Mouse (Mus musculus) intestine, embryonic 15.5 days (tissue): ENCODE measurements at regions not wholly inside any gene's neighbourhood (a gene's known extent, or its start where the extent isn't known, plus 50 kb on each side); places are given as distances from the start of the nearest gene placed in this dataset.

ENCODE experiments used
- ATAC-seq: fragments of 200-750 bp; cut with Nextera tagmentation; 2 replicates; pipeline ENCODE4 v1.8.0; 2017; ENCODE audit warnings: moderate TSS enrichment, moderate library complexity
- H3K27ac ChIP-seq: fragments of 300-500 bp; sonication (generic); 2 replicates; pipeline ENCODE4 v1.5.1; 2015; ENCODE audit warnings: mild to moderate bottlenecking, inconsistent platforms
- H3K27me3 ChIP-seq: fragments of 300-500 bp; sonication (generic); replicated peaks from 2 replicates; pipeline ENCODE4 v1.6.1; 2015; ENCODE audit warnings: inconsistent platforms
- H3K36me3 ChIP-seq: fragments of 300-500 bp; sonication (generic); 2 replicates; pipeline ENCODE4 v1.6.1; 2015; ENCODE audit warnings: inconsistent platforms
- H3K4me1 ChIP-seq: fragments of 300-500 bp; sonication (generic); replicated peaks from 2 replicates; pipeline ENCODE4 v1.6.1; 2015; ENCODE audit warnings: inconsistent platforms
- H3K4me2 ChIP-seq: fragments of 300-500 bp; sonication (generic); replicated peaks from 2 replicates; pipeline ENCODE4 v1.6.1; 2015; ENCODE audit warnings: mild to moderate bottlenecking, inconsistent platforms
- H3K4me3 ChIP-seq: fragments of 300-500 bp; sonication (generic); replicated peaks from 2 replicates; pipeline ENCODE4 v1.5.1; 2015; ENCODE audit warnings: inconsistent platforms
- H3K9ac ChIP-seq: fragments of 300-500 bp; sonication (generic); 2 replicates; pipeline ENCODE4 v1.6.1; 2015; ENCODE audit warnings: inconsistent platforms
- H3K9me3 ChIP-seq: fragments of 300-500 bp; sonication (generic); 2 replicates; pipeline ENCODE4 v1.6.1; 2016; ENCODE audit warnings: inconsistent platforms
- WGBS: fragments of 180-500 bp; shearing (Covaris S2); methylation state at CpG from one replicate; pipeline ENCODE4 v1.1.7; 2015; 5-methylcytosine and 5-hydroxymethylcytosine counted together

GRCm38 (mm10) chr15:63724543-63725186 is 120.3 kb downstream of the Gsdmc2 start:
- 92% methylated on average over 5 of the region's 5 CpGs for WGBS
- ATAC-seq: no peak
- Histone ChIP-seq H3K4me3 (no peak overlapping the region), H3K4me2 (no peak overlapping the region), H3K9ac (no peak overlapping the region), H3K36me3 (no peaks in the 10 kb centered on the region), H3K27ac (no peak overlapping the region), H3K4me1 (0 out of 2 replicates have a peak, but pooled peaks cover 3% of the 10 kb centered on the region), H3K9me3 (no peaks in the 10 kb centered on the region), H3K27me3 (no peaks in the 10 kb centered on the region)

- H3K4me3 ChIP-seq: no peak overlapping the region
- 0 out of 2 replicates have a peak, but pooled peaks cover 3% of the 10 kb centered on the region for H3K4me1 ChIP-seq
- no peaks in the 10 kb centered on the region for H3K27me3 ChIP-seq
- no peak overlapping the region for H3K4me2 ChIP-seq
- no peak overlapping the region for H3K9ac ChIP-seq
- no peaks in the 10 kb centered on the region for H3K36me3 ChIP-seq
- ATAC-seq: no peak
- no peak overlapping the region for H3K27ac ChIP-seq
- no peaks in the 10 kb centered on the region for H3K9me3 ChIP-seq
- WGBS: 67% methylated on average over 9 of the region's 9 CpGs
These were observed 122.0 kb downstream of the Gsdmc2 start for GRCm38 (mm10) chr15:63722991-63723390.

GRCm38 (mm10) chr15:63721669-63722357 is 123.2 kb downstream of the Gsdmc2 start:
- 74% methylated on average over 3 of the region's 3 CpGs for WGBS

GRCm38 (mm10) chr15:63717812-63718211 is 127.2 kb downstream of the Gsdmc2 start:
- Histone ChIP-seq H3K4me3 (no peak overlapping the region), H3K9me3 (no peaks in the 10 kb centered on the region), H3K4me1 (0 out of 2 replicates have a peak, but pooled peaks cover under 1% of the 10 kb centered on the region), H3K9ac (no peak overlapping the region), H3K36me3 (no peaks in the 10 kb centered on the region), H3K4me2 (no peak overlapping the region), H3K27ac (no peak overlapping the region), H3K27me3 (no peaks in the 10 kb centered on the region)
- ATAC-seq: no peak
- WGBS: 81% methylated on average over 8 of the region's 8 CpGs

More at GRCm38 (mm10) chr15:63721669-63722357, 123.2 kb downstream of the Gsdmc2 start:
- H3K4me1 ChIP-seq: 0 out of 2 replicates have a peak, but pooled peaks cover 3% of the 10 kb centered on the region
- no peak overlapping the region for H3K4me3 ChIP-seq
- no peak overlapping the region for H3K27ac ChIP-seq
- peak; percentile 55; the same call in 1 of the 2 replicates for ATAC-seq
- no peaks in the 10 kb centered on the region for H3K36me3 ChIP-seq
- H3K9me3 ChIP-seq: no peaks in the 10 kb centered on the region
- no peak overlapping the region for H3K9ac ChIP-seq
- no peak overlapping the region for H3K4me2 ChIP-seq
- no peaks in the 10 kb centered on the region for H3K27me3 ChIP-seq

- no peaks in the 10 kb centered on the region for H3K4me1 ChIP-seq
- WGBS: 89% methylated on average over 3 of the region's 3 CpGs
- no peaks in the 10 kb centered on the region for H3K27me3 ChIP-seq
- H3K36me3 ChIP-seq: no peaks in the 10 kb centered on the region
- ATAC-seq: no peak
- no peak overlapping the region for H3K4me2 ChIP-seq
- no peak overlapping the region for H3K27ac ChIP-seq
- H3K4me3 ChIP-seq: no peak overlapping the region
- H3K9me3 ChIP-seq: no peaks in the 10 kb centered on the region
- H3K9ac ChIP-seq: no peak overlapping the region
These were observed 131.3 kb downstream of the Gsdmc2 start for GRCm38 (mm10) chr15:63713697-63714096.

GRCm38 (mm10) chr15:63710381-63710780 is 134.6 kb downstream of the Gsdmc2 start:
- ATAC-seq: peak; percentile 98
- peak overlapping the region; percentile 45 for H3K27ac ChIP-seq
- no peak overlapping the region for H3K9ac ChIP-seq
- H3K4me2 ChIP-seq: no peak overlapping the region
- whole genome bisulfite sequencing: 19% methylated on average over 5 of the region's 5 CpGs
- H3K4me1 ChIP-seq: no peaks in the 10 kb centered on the region
- no peaks in the 10 kb centered on the region for H3K9me3 ChIP-seq
- no peaks in the 10 kb centered on the region for H3K27me3 ChIP-seq
- H3K36me3 ChIP-seq: no peaks in the 10 kb centered on the region
- no peak overlapping the region for H3K4me3 ChIP-seq

GRCm38 (mm10) chr15:63709270-63709933 is 135.6 kb downstream of the Gsdmc2 start:
- Histone ChIP-seq H3K27ac (no peak overlapping the region), H3K36me3 (no peaks in the 10 kb centered on the region), H3K4me1 (no peaks in the 10 kb centered on the region), H3K4me2 (no peak overlapping the region), H3K9ac (no peak overlapping the region), H3K9me3 (no peaks in the 10 kb centered on the region), H3K27me3 (no peaks in the 10 kb centered on the region), H3K4me3 (no peak overlapping the region)
- no peak for ATAC-seq
- 89% methylated on average over 4 of the region's 4 CpGs for WGBS

GRCm38 (mm10) chr15:63704636-63705035 is 140.3 kb downstream of the Gsdmc2 start:
- H3K9ac ChIP-seq: no peak overlapping the region
- WGBS: 82% methylated on average over 8 of the region's 8 CpGs
- H3K27ac ChIP-seq: no peak overlapping the region

GRCm38 (mm10) chr15:63697831-63698230 is 147.1 kb downstream of the Gsdmc2 start:
- Histone ChIP-seq H3K4me3 (no peak overlapping the region), H3K4me2 (no peak overlapping the region), H3K27me3 (no peaks in the 10 kb centered on the region), H3K9me3 (no peaks in the 10 kb centered on the region), H3K9ac (no peak overlapping the region), H3K27ac (no peak overlapping the region), H3K36me3 (no peaks in the 10 kb centered on the region), H3K4me1 (no peaks in the 10 kb centered on the region)
- 95% methylated on average over 10 of the region's 10 CpGs for WGBS
- no peak for ATAC-seq

More at GRCm38 (mm10) chr15:63704636-63705035, 140.3 kb downstream of the Gsdmc2 start:
- Histone ChIP-seq H3K9me3 (no peaks in the 10 kb centered on the region), H3K4me1 (no peaks in the 10 kb centered on the region), H3K27me3 (no peaks in the 10 kb centered on the region), H3K36me3 (no peaks in the 10 kb centered on the region), H3K4me2 (no peak overlapping the region), H3K4me3 (no peak overlapping the region)
- no peak for ATAC-seq

GRCm38 (mm10) chr15:63694150-63694549 is 150.8 kb downstream of the Gsdmc2 start:
- H3K4me3 ChIP-seq: no peak overlapping the region
- H3K9ac ChIP-seq: no peak overlapping the region
- no peaks in the 10 kb centered on the region for H3K27me3 ChIP-seq
- no peaks in the 10 kb centered on the region for H3K9me3 ChIP-seq
- no peaks in the 10 kb centered on the region for H3K36me3 ChIP-seq
- 80% methylated on average over 3 of the region's 3 CpGs for WGBS
- H3K27ac ChIP-seq: no peak overlapping the region
- no peaks in the 10 kb centered on the region for H3K4me1 ChIP-seq
- H3K4me2 ChIP-seq: no peak overlapping the region
- ATAC-seq: no peak

- Histone ChIP-seq H3K9me3 (no peaks in the 10 kb centered on the region), H3K4me1 (no peaks in the 10 kb centered on the region), H3K36me3 (no peaks in the 10 kb centered on the region), H3K27ac (no peak overlapping the region), H3K9ac (no peak overlapping the region), H3K4me2 (no peak overlapping the region), H3K27me3 (no peaks in the 10 kb centered on the region), H3K4me3 (no peak overlapping the region)
- ATAC-seq: no peak
- 86% methylated on average over 2 of the region's 2 CpGs for WGBS
These were observed 151.4 kb downstream of the Gsdmc2 start for GRCm38 (mm10) chr15:63693561-63693960.

- Histone ChIP-seq H3K4me2 (no peak overlapping the region), H3K27me3 (no peaks in the 10 kb centered on the region), H3K4me1 (no peaks in the 10 kb centered on the region), H3K9ac (no peak overlapping the region), H3K4me3 (no peak overlapping the region), H3K27ac (no peak overlapping the region), H3K36me3 (no peaks in the 10 kb centered on the region), H3K9me3 (no peaks in the 10 kb centered on the region)
- no peak for ATAC-seq
- WGBS: 72% methylated on average over 9 of the region's 9 CpGs
These were observed 152.3 kb downstream of the Gsdmc2 start for GRCm38 (mm10) chr15:63692491-63693295.
